Mouse (Mus musculus): ENCODE measurements around the gene Ankrd39. TPM values are rescaled to one million over a fixed set of nuclear protein-coding genes. Genes with fewer than 3 reads are reported as not detected.
"Not testable (repeated sequence)": the region's sequence is repeated elsewhere in the genome, so short reads cannot be mapped to it uniquely, and the experiment has no call there.

Gene Ankrd39
- polyA plus RNA-seq, 1 experiment from 2014 or later: 11.5 TPM

- TF ChIP-seq CTCF (IDR thresholded peaks at IDR 0.05): no peak
- CTCF ChIA-PET: interaction anchor here (0.9 to 1.5 kb wide), 2 partner anchors 13 to 141 kb away, joined by 3 to 4 read pairs; no protein-coding TSS in a partner anchor
- in situ Hi-C loops (cut with MboI; ENCODE audit: low pct_unique_long_range_greater_than_20kb): no loop called here
- POLR2A ChIA-PET: no interaction called here
- DNase-seq (ENCODE audit: low read depth, low spot score) (no peak), ATAC-seq (no peak)
- no peaks in the 10 kb centered on the region for H3K27me3 ChIP-seq
Measured at GRCm38 (mm10) chr1:36542925-36543324, 4.3 kb downstream of the Ankrd39 start.

- no peaks in the 10 kb centered on the region for H3K27me3 ChIP-seq
- no peak for ATAC-seq
- no peak for DNase-seq (ENCODE audit: low read depth, low spot score)
- CTCF ChIA-PET: interaction anchor here (1.5 kb wide), 1 partner anchor 142 kb away, joined by 3 read pairs; no protein-coding TSS in a partner anchor
- in situ Hi-C loops (cut with MboI; ENCODE audit: low pct_unique_long_range_greater_than_20kb): no loop called here
- no peak for TF ChIP-seq CTCF (IDR thresholded peaks at IDR 0.05)
- POLR2A ChIA-PET: no interaction called here
Measured at GRCm38 (mm10) chr1:36541844-36542243, 5.4 kb downstream of the Ankrd39 start.

- TF ChIP-seq CTCF (IDR thresholded peaks at IDR 0.05): no peak
- DNase-seq (ENCODE audit: low read depth, low spot score) (no peak), ATAC-seq (no peak)
- ChIA-PET POLR2A (no interaction called here), CTCF (no interaction called here)
- H3K27me3 ChIP-seq: no peaks in the 10 kb centered on the region
- in situ Hi-C loops (cut with MboI; ENCODE audit: low pct_unique_long_range_greater_than_20kb): no loop called here
Measured at GRCm38 (mm10) chr1:36540807-36541206, 6.4 kb downstream of the Ankrd39 start.

- no peak for TF ChIP-seq CTCF (IDR thresholded peaks at IDR 0.05)
- POLR2A ChIA-PET: no interaction called here
Measured at GRCm38 (mm10) chr1:36540132-36540531, 7.1 kb downstream of the Ankrd39 start.

GRCm38 (mm10) chr1:36539186-36539585 is 8.1 kb downstream of the Ankrd39 start, which contains the start of gene Gm42417:
Gene Gm42417, minus strand, starts transcription at chr1:36539429.
- POLR2A ChIA-PET: no interaction called here
- no peaks in the 10 kb centered on the region for H3K27me3 ChIP-seq
- ATAC-seq (no peak), DNase-seq (ENCODE audit: low read depth, low spot score) (no peak)
- no peak for TF ChIP-seq CTCF (IDR thresholded peaks at IDR 0.05)
- in situ Hi-C loops (cut with MboI; ENCODE audit: low pct_unique_long_range_greater_than_20kb): no loop called here
- CTCF ChIA-PET: interaction anchor here (1.2 kb wide), 1 partner anchor 8 kb away, joined by 4 read pairs; the partner anchor contains the start of gene Ankrd39

More at GRCm38 (mm10) chr1:36540132-36540531, 7.1 kb downstream of the Ankrd39 start:
- CTCF ChIA-PET: no interaction called here
- H3K27me3 ChIP-seq: no peaks in the 10 kb centered on the region
- in situ Hi-C loops (cut with MboI; ENCODE audit: low pct_unique_long_range_greater_than_20kb): no loop called here
- DNase-seq (ENCODE audit: low read depth, low spot score) (no peak), ATAC-seq (no peak)

GRCm38 (mm10) chr1:36538727-36539126 is 8.5 kb downstream of the Ankrd39 start:
- DNase-seq (ENCODE audit: low read depth, low spot score): no peak
- no peaks in the 10 kb centered on the region for H3K27me3 ChIP-seq
- ChIA-PET POLR2A (no interaction called here), CTCF (interaction anchor here (1.2 kb wide), 1 partner anchor 8 kb away, joined by 4 read pairs; the partner anchor contains the start of gene Ankrd39)
- ATAC-seq: no peak
- in situ Hi-C loops (cut with MboI; ENCODE audit: low pct_unique_long_range_greater_than_20kb): no loop called here
- TF ChIP-seq CTCF (IDR thresholded peaks at IDR 0.05): no peak

GRCm38 (mm10) chr1:36536783-36537182 is 10.5 kb downstream of the Ankrd39 start, which contains the start of gene Ankrd23:
Gene Ankrd23, minus strand, starts transcription at chr1:36536883.
- ATAC-seq; DNase-seq (ENCODE audit: low read depth, low spot score); CTCF ChIA-PET; in situ Hi-C loops (cut with MboI; ENCODE audit: low pct_unique_long_range_greater_than_20kb); H3K27me3 ChIP-seq; POLR2A ChIA-PET: not testable (repeated sequence)

GRCm38 (mm10) chr1:36536397-36536728 is 10.9 kb downstream of the Ankrd39 start:
- ATAC-seq (no peak), DNase-seq (ENCODE audit: low read depth, low spot score) (no peak)
- ChIA-PET CTCF (no interaction called here), POLR2A (no interaction called here)
- no peaks in the 10 kb centered on the region for H3K27me3 ChIP-seq
- in situ Hi-C loops (cut with MboI; ENCODE audit: low pct_unique_long_range_greater_than_20kb): no loop called here
- no peak for TF ChIP-seq CTCF (IDR thresholded peaks at IDR 0.05)

- H3K27me3 ChIP-seq: no peaks in the 10 kb centered on the region
- in situ Hi-C loops (cut with MboI; ENCODE audit: low pct_unique_long_range_greater_than_20kb): no loop called here
- ChIA-PET CTCF (interaction anchor here (0.9 to 1.1 kb wide), 2 partner anchors 10 to 12 kb away, joined by 3 read pairs; partner anchors contain the start of gene Ankrd39), POLR2A (no interaction called here)
- DNase-seq (ENCODE audit: low read depth, low spot score) (no peak), ATAC-seq (peak; percentile 29)
- TF ChIP-seq CTCF (IDR thresholded peaks at IDR 0.05): no peak
Measured at GRCm38 (mm10) chr1:36535477-36536396, 11.5 kb downstream of the Ankrd39 start.

GRCm38 (mm10) chr1:36534595-36535058 is 12.6 kb downstream of the Ankrd39 start:
- ChIA-PET CTCF (interaction anchor here (0.9 to 1.1 kb wide), 2 partner anchors 12 to 13 kb away, joined by 3 read pairs; partner anchors contain the start of gene Ankrd39), POLR2A (interaction anchor here (0.7 kb wide), 2 partner anchors 23 to 195 kb away, joined by 3 read pairs; partner anchors contain the start of gene Sema4c)
- H3K27me3 ChIP-seq: no peaks in the 10 kb centered on the region
- DNase-seq (ENCODE audit: low read depth, low spot score): no peak
- in situ Hi-C loops (cut with MboI; ENCODE audit: low pct_unique_long_range_greater_than_20kb): no loop called here
- no peak for TF ChIP-seq CTCF (IDR thresholded peaks at IDR 0.05)
- ATAC-seq: peak; percentile 63

GRCm38 (mm10) chr1:36533546-36533945 is 13.7 kb downstream of the Ankrd39 start:
- DNase-seq (ENCODE audit: low read depth, low spot score) (no peak), ATAC-seq (no peak)
- POLR2A ChIA-PET: interaction anchor here (0.7 kb wide), 1 partner anchor 15 kb away, joined by 3 read pairs; no protein-coding TSS in a partner anchor
- no peak for TF ChIP-seq CTCF (IDR thresholded peaks at IDR 0.05)
- CTCF ChIA-PET: interaction anchor here (1.2 to 1.3 kb wide), 2 partner anchors 14 to 31 kb away, joined by 3 to 4 read pairs; partner anchors contain the start of gene Ankrd39
- in situ Hi-C loops (cut with MboI; ENCODE audit: low pct_unique_long_range_greater_than_20kb): no loop called here
- H3K27me3 ChIP-seq: no peaks in the 10 kb centered on the region

All from Patski (cell line).